Mouse (Mus musculus): ENCODE measurements at regions not wholly inside any gene's neighbourhood (a gene's known extent, or its start where the extent isn't known, plus 50 kb on each side); places are given as distances from the start of the nearest gene placed in this dataset.

DNA sequence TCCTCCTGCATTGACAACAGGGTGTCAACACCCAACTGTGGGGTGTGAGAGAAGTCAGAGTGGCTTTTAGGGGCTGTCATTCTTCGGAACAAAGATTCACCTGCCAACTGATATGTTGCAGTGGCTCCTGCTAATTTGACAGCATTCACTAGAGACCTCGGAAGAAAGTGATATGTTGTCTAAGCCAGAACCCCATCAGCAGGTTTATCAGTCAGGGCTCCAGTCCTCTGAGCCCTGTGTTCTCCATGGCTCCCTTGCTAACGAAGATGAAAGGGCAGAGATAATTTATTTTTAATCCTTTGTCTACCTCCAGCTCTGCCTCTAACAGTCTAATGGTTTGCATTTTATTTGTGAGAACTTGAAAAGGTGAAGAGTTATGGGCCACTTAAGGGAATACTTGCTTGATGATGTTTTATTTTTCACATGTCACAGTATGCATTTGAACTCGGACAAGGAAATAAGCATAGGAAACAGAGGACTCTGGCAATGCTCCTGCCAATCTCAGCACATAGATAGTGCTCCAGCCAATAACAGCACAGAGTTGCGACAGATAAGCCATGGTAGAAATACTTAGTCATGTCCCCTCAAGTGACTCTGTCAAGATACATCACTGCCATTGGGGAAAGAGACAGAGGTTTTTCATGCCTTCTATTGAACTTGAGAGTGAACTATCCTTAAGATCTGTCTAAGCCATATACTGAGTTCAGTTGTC lies 862.6 kb downstream of the Defb40 start:
- Histone ChIP-seq H3K79me2 (ENCODE audit: control insufficient read depth, insufficient read depth) (no peaks in the 10 kb centered on the region), H3K36me3 (ENCODE audit: control insufficient read depth, insufficient read depth) (no peaks in the 10 kb centered on the region), H3K4me2 (ENCODE audit: low read depth) (no peak overlapping the region), H3ac (ENCODE audit: control insufficient read depth, insufficient read length) (no peak overlapping the region), H3K27me3 (ENCODE audit: control insufficient read depth, insufficient read depth, insufficient read length) (no peaks in the 10 kb centered on the region), H3K4me3 (no peak overlapping the region)
- TF ChIP-seq MYOD1 (IDR thresholded peaks at IDR 0.05; ENCODE audit: control insufficient read depth in 1 of 3, insufficient read length in 2 of 3, low read depth in 2 of 3): no peak
- TF ChIP-seq POLR2AphosphoS2 (IDR thresholded peaks at IDR 0.05; ENCODE audit: insufficient read length, low read depth): no peak
- TF ChIP-seq SRF (IDR thresholded peaks at IDR 0.05; ENCODE audit: control insufficient read depth, insufficient read length, low read depth): no peak
- TF ChIP-seq TCF12 (IDR thresholded peaks at IDR 0.05; ENCODE audit: insufficient read depth, poor library complexity, severe bottlenecking): no peak
- no peak for TF ChIP-seq MAX (IDR thresholded peaks at IDR 0.05; ENCODE audit: low read depth)
- TF ChIP-seq POLR2A (IDR thresholded peaks at IDR 0.05; ENCODE audit: insufficient read length, low read depth): no peak
- TF ChIP-seq E2F4 (IDR thresholded peaks at IDR 0.05; ENCODE audit: insufficient read depth): no peak
- no peak for TF ChIP-seq REST (IDR thresholded peaks at IDR 0.05; ENCODE audit: insufficient read depth, insufficient read length)
- no peak for TF ChIP-seq TCF3 (IDR thresholded peaks at IDR 0.05; ENCODE audit: insufficient read length, low read depth)
- no peak for TF ChIP-seq MYOG (IDR thresholded peaks at IDR 0.05; ENCODE audit: control insufficient read depth in 1 of 3, insufficient read depth in 1 of 3, insufficient read length in 2 of 3, low read depth in 2 of 3)
- TF ChIP-seq CEBPB (IDR thresholded peaks at IDR 0.05; ENCODE audit: insufficient read depth, poor library complexity, severe bottlenecking): no peak
- TF ChIP-seq USF1 (IDR thresholded peaks at IDR 0.05; ENCODE audit: low read depth): no peak

DNA sequence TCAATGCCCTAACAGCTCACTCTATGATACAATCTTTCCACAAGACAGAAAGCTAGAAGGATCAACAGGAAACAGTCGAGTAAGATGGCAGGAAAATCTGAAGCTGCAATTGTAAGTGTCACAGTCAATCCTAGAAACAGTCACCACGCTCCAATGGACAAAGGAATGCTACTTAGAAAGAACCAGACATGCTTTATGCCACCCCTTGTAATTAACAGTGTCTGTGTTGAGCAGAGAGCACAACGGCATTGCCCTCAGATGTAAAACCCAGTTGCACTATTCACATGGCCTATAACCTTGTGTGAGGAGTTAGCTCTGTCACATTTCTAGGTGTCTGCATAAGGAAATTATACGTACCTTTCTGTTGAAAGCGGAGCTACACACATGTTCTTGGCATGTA lies 864.8 kb downstream of the Defb40 start:
- no peak overlapping the region for H3K4me2 ChIP-seq (ENCODE audit: low read depth)
- H3K27me3 ChIP-seq (ENCODE audit: control insufficient read depth, insufficient read depth, insufficient read length): no peaks in the 10 kb centered on the region
- H3K79me2 ChIP-seq (ENCODE audit: control insufficient read depth, insufficient read depth): no peaks in the 10 kb centered on the region
- no peak overlapping the region for H3ac ChIP-seq (ENCODE audit: control insufficient read depth, insufficient read length)
- no peak overlapping the region for H3K4me3 ChIP-seq
- no peak for TF ChIP-seq CEBPB (IDR thresholded peaks at IDR 0.05; ENCODE audit: insufficient read depth, poor library complexity, severe bottlenecking)
- no peak for TF ChIP-seq E2F4 (IDR thresholded peaks at IDR 0.05; ENCODE audit: insufficient read depth)
- TF ChIP-seq MAX (IDR thresholded peaks at IDR 0.05; ENCODE audit: low read depth): no peak
- TF ChIP-seq TCF12 (IDR thresholded peaks at IDR 0.05; ENCODE audit: insufficient read depth, poor library complexity, severe bottlenecking): no peak
- no peak for TF ChIP-seq POLR2A (IDR thresholded peaks at IDR 0.05; ENCODE audit: insufficient read length, low read depth)
- TF ChIP-seq MYOG (IDR thresholded peaks at IDR 0.05; ENCODE audit: control insufficient read depth in 1 of 3, insufficient read depth in 1 of 3, insufficient read length in 2 of 3, low read depth in 2 of 3): no peak
- TF ChIP-seq USF1 (IDR thresholded peaks at IDR 0.05; ENCODE audit: low read depth): no peak
- no peak for TF ChIP-seq SRF (IDR thresholded peaks at IDR 0.05; ENCODE audit: control insufficient read depth, insufficient read length, low read depth)
- no peak for TF ChIP-seq TCF3 (IDR thresholded peaks at IDR 0.05; ENCODE audit: insufficient read length, low read depth)
- no peak for TF ChIP-seq REST (IDR thresholded peaks at IDR 0.05; ENCODE audit: insufficient read depth, insufficient read length)
- no peak for TF ChIP-seq MYOD1 (IDR thresholded peaks at IDR 0.05; ENCODE audit: control insufficient read depth in 1 of 3, insufficient read length in 2 of 3, low read depth in 2 of 3)
- no peak for TF ChIP-seq POLR2AphosphoS2 (IDR thresholded peaks at IDR 0.05; ENCODE audit: insufficient read length, low read depth)
- no peaks in the 10 kb centered on the region for H3K36me3 ChIP-seq (ENCODE audit: control insufficient read depth, insufficient read depth)

DNA sequence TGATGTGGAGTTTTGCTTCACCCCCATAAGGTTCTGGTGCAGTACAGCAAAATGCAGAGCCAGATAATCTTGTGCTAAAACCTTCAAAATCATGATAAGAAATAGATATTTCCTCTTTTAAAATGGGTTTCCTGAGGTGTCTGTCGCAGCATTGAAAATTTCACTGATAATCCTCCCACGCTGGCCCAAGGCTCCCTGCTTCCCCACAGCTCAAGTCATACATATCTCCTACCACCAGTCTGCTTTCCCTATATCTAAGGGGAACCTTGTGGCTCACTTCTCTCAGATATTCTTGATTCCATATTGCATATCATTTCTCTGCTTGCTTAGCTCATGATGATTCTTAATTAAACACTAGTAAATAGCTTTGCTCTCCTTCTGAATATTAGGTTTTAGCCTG lies 868.6 kb downstream of the Defb40 start:
- no peak for TF ChIP-seq POLR2A (IDR thresholded peaks at IDR 0.05; ENCODE audit: insufficient read length, low read depth)
- TF ChIP-seq USF1 (IDR thresholded peaks at IDR 0.05; ENCODE audit: low read depth): no peak
- no peak for TF ChIP-seq E2F4 (IDR thresholded peaks at IDR 0.05; ENCODE audit: insufficient read depth)
- no peak for TF ChIP-seq MAX (IDR thresholded peaks at IDR 0.05; ENCODE audit: low read depth)

DNA sequence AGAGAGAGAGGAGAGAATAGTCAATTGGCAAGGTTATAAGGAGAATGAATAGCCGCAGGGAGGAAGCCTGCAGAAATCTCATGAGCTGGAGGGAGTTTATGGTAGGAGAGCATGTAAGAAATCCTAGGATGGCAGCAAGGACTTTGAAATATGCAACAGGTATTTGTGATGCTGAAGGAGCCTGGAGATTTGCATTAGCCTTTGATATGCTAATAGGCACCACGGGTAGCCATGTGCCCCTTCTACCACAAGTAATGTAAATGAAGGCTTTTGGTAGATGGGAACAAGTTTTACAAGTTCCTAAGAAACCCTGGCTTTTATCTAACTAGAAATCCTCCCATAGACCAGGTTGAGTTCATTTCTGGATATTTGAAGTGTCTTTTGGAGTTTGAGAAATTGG lies 871.2 kb downstream of the Defb40 start:
- Histone ChIP-seq H3K79me2 (ENCODE audit: control insufficient read depth, insufficient read depth) (no peaks in the 10 kb centered on the region), H3K4me3 (no peak overlapping the region), H3K27me3 (ENCODE audit: control insufficient read depth, insufficient read depth, insufficient read length) (no peaks in the 10 kb centered on the region), H3ac (ENCODE audit: control insufficient read depth, insufficient read length) (no peak overlapping the region), H3K36me3 (ENCODE audit: control insufficient read depth, insufficient read depth) (no peaks in the 10 kb centered on the region), H3K4me2 (ENCODE audit: low read depth) (no peak overlapping the region)
- TF ChIP-seq MYOG (IDR thresholded peaks at IDR 0.05; ENCODE audit: control insufficient read depth in 1 of 3, insufficient read depth in 1 of 3, insufficient read length in 2 of 3, low read depth in 2 of 3): no peak
- TF ChIP-seq USF1 (IDR thresholded peaks at IDR 0.05; ENCODE audit: low read depth): no peak
- no peak for TF ChIP-seq TCF12 (IDR thresholded peaks at IDR 0.05; ENCODE audit: insufficient read depth, poor library complexity, severe bottlenecking)
- TF ChIP-seq MAX (IDR thresholded peaks at IDR 0.05; ENCODE audit: low read depth): no peak
- TF ChIP-seq SRF (IDR thresholded peaks at IDR 0.05; ENCODE audit: control insufficient read depth, insufficient read length, low read depth): no peak
- no peak for TF ChIP-seq POLR2AphosphoS2 (IDR thresholded peaks at IDR 0.05; ENCODE audit: insufficient read length, low read depth)
- TF ChIP-seq POLR2A (IDR thresholded peaks at IDR 0.05; ENCODE audit: insufficient read length, low read depth): no peak

More for the DNA sequence above, 868.6 kb downstream of the Defb40 start:
- Histone ChIP-seq H3ac (ENCODE audit: control insufficient read depth, insufficient read length) (no peak overlapping the region), H3K36me3 (ENCODE audit: control insufficient read depth, insufficient read depth) (no peaks in the 10 kb centered on the region), H3K79me2 (ENCODE audit: control insufficient read depth, insufficient read depth) (no peaks in the 10 kb centered on the region), H3K4me3 (no peak overlapping the region), H3K27me3 (ENCODE audit: control insufficient read depth, insufficient read depth, insufficient read length) (no peaks in the 10 kb centered on the region), H3K4me2 (ENCODE audit: low read depth) (no peak overlapping the region)

DNA sequence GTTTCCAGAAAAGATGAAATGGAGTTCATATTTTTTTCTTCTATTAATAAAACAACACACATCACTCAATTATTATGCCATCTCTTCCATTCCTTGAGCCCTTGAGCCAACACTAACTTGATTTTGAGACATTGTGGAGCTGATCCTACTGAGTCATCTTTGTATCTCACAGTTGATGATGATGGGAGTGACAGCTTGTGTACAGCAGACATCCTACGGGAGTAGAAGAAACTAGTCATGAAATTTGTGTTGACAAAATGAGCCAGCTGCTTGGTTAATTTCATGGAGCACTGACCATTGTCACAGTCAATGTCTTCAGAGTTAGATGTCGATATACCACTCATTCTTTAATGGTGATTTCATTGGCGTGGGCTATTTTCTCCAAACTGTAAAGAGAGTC lies 912.6 kb downstream of the Defb40 start:
- Histone ChIP-seq H3K79me2 (ENCODE audit: control insufficient read depth, insufficient read depth) (no peaks in the 10 kb centered on the region), H3K4me2 (ENCODE audit: low read depth) (no peak overlapping the region), H3K36me3 (ENCODE audit: control insufficient read depth, insufficient read depth) (no peaks in the 10 kb centered on the region), H3ac (ENCODE audit: control insufficient read depth, insufficient read length) (no peak overlapping the region), H3K27me3 (ENCODE audit: control insufficient read depth, insufficient read depth, insufficient read length) (no peaks in the 10 kb centered on the region), H3K4me3 (no peak overlapping the region)
- TF ChIP-seq CEBPB (IDR thresholded peaks at IDR 0.05; ENCODE audit: insufficient read depth, poor library complexity, severe bottlenecking) (no peak), SRF (IDR thresholded peaks at IDR 0.05; ENCODE audit: control insufficient read depth, insufficient read length, low read depth) (no peak), TCF3 (IDR thresholded peaks at IDR 0.05; ENCODE audit: insufficient read length, low read depth) (no peak)
